Mouse (Mus musculus): Measurements from ENCODE around the gene Pcca. TPM values are rescaled to one million over a fixed set of nuclear protein-coding genes. Genes with fewer than 3 reads are reported as not detected.

The Pcca gene
- polyA plus RNA-seq, 1 experiment from 2014 or later, result 28.4 TPM

GRCm38 (mm10) chr14:122790111-122790510 is 256.0 kb downstream of the Pcca start:
- Histone ChIP-seq H3K4me1 (replicated peaks) (0 out of 2 replicates have a peak, but pooled peaks cover 3% of the 10 kb centered on the region), H3K4me2 (no peak overlapping the region), H3K4me3 (no peak overlapping the region), H3K9me3 (replicated peaks) (no peaks in the 10 kb centered on the region), H3K27ac (ENCODE audit: poor library complexity, severe bottlenecking) (no peak overlapping the region), H3K9ac (no peak overlapping the region), H3K36me3 (no peaks in the 10 kb centered on the region), H3K27me3 (replicated peaks) (no peaks in the 10 kb centered on the region)
- no peak for ATAC-seq (ENCODE audit: insufficient number of reproducible peaks, low FRiP score)
- 81% methylated on average over 7 of the region's 7 CpGs for WGBS

- H3K4me2 ChIP-seq, result no peak overlapping the region
- no peak overlapping the region for H3K9ac ChIP-seq
- H3K9me3 ChIP-seq (replicated peaks), result no peaks in the 10 kb centered on the region
- no peak for ATAC-seq (ENCODE audit: insufficient number of reproducible peaks, low FRiP score)
- H3K4me3 ChIP-seq, result no peak overlapping the region
- no peak overlapping the region for H3K27ac ChIP-seq (ENCODE audit: poor library complexity, severe bottlenecking)
- no peaks in the 10 kb centered on the region for H3K36me3 ChIP-seq
- H3K4me1 ChIP-seq (replicated peaks), result no peaks in the 10 kb centered on the region
- H3K27me3 ChIP-seq (replicated peaks), result no peaks in the 10 kb centered on the region
- 82% methylated on average over 4 of the region's 4 CpGs for WGBS
These were observed 259.2 kb downstream of the Pcca start for GRCm38 (mm10) chr14:122793368-122793767.

GRCm38 (mm10) chr14:122800296-122800695 is 266.2 kb downstream of the Pcca start:
- Histone ChIP-seq H3K9ac (no peak overlapping the region), H3K9me3 (replicated peaks) (no peaks in the 10 kb centered on the region), H3K4me1 (replicated peaks) (peaks cover 19% of the 10 kb centered on the region), H3K36me3 (no peaks in the 10 kb centered on the region), H3K27ac (ENCODE audit: poor library complexity, severe bottlenecking) (no peak overlapping the region), H3K4me2 (no peak overlapping the region), H3K4me3 (no peak overlapping the region), H3K27me3 (replicated peaks) (no peaks in the 10 kb centered on the region)
- WGBS, result 85% methylated on average over 4 of the region's 4 CpGs
- ATAC-seq (ENCODE audit: insufficient number of reproducible peaks, low FRiP score), result no peak

GRCm38 (mm10) chr14:122821002-122821401 is 286.9 kb downstream of the Pcca start:
- Histone ChIP-seq H3K9ac (no peak overlapping the region), H3K4me3 (no peak overlapping the region), H3K4me1 (replicated peaks) (no peaks in the 10 kb centered on the region), H3K9me3 (replicated peaks) (no peaks in the 10 kb centered on the region), H3K36me3 (no peaks in the 10 kb centered on the region), H3K27me3 (replicated peaks) (no peaks in the 10 kb centered on the region), H3K27ac (ENCODE audit: poor library complexity, severe bottlenecking) (no peak overlapping the region), H3K4me2 (no peak overlapping the region)
- no peak for ATAC-seq (ENCODE audit: insufficient number of reproducible peaks, low FRiP score)
- WGBS, result 90% methylated on average over 3 of the region's 3 CpGs

- H3K4me1 ChIP-seq (replicated peaks), result no peaks in the 10 kb centered on the region
- no peak for ATAC-seq (ENCODE audit: insufficient number of reproducible peaks, low FRiP score)
- H3K36me3 ChIP-seq, result no peaks in the 10 kb centered on the region
- WGBS, result 53% methylated on average over 2 of the region's 2 CpGs
- no peak overlapping the region for H3K4me3 ChIP-seq
- H3K4me2 ChIP-seq, result no peak overlapping the region
- no peak overlapping the region for H3K27ac ChIP-seq (ENCODE audit: poor library complexity, severe bottlenecking)
- no peak overlapping the region for H3K9ac ChIP-seq
- 0 out of 2 replicates have a peak, but pooled peaks cover 2% of the 10 kb centered on the region for H3K9me3 ChIP-seq (replicated peaks)
- no peaks in the 10 kb centered on the region for H3K27me3 ChIP-seq (replicated peaks)
These were observed 289.7 kb downstream of the Pcca start for GRCm38 (mm10) chr14:122823791-122824190.

- Histone ChIP-seq H3K4me1 (replicated peaks) (no peaks in the 10 kb centered on the region), H3K27me3 (replicated peaks) (no peaks in the 10 kb centered on the region), H3K36me3 (no peaks in the 10 kb centered on the region), H3K9me3 (replicated peaks) (0 out of 2 replicates have a peak, but pooled peaks cover 2% of the 10 kb centered on the region), H3K27ac (ENCODE audit: poor library complexity, severe bottlenecking) (no peak overlapping the region), H3K9ac (no peak overlapping the region), H3K4me3 (no peak overlapping the region), H3K4me2 (no peak overlapping the region)
- peak; percentile 42; the same call in 1 of the 2 replicates for ATAC-seq (ENCODE audit: insufficient number of reproducible peaks, low FRiP score)
- 84% methylated on average over 2 of the region's 2 CpGs for WGBS
These were observed 291.3 kb downstream of the Pcca start for GRCm38 (mm10) chr14:122825464-122825863.

- Histone ChIP-seq H3K9me3 (replicated peaks) (peaks cover 6% of the 10 kb centered on the region; the same call in 1 of the 2 replicates), H3K27ac (ENCODE audit: poor library complexity, severe bottlenecking) (no peak overlapping the region), H3K4me1 (replicated peaks) (no peaks in the 10 kb centered on the region), H3K36me3 (no peaks in the 10 kb centered on the region), H3K27me3 (replicated peaks) (no peaks in the 10 kb centered on the region), H3K4me2 (no peak overlapping the region), H3K9ac (no peak overlapping the region), H3K4me3 (no peak overlapping the region)
- no peak for ATAC-seq (ENCODE audit: insufficient number of reproducible peaks, low FRiP score)
- WGBS, result 86% methylated on average over 1 of the region's 1 CpGs
These were observed 296.3 kb downstream of the Pcca start for GRCm38 (mm10) chr14:122830433-122830832.

- no peak overlapping the region for H3K27ac ChIP-seq (ENCODE audit: poor library complexity, severe bottlenecking)
- no peak for ATAC-seq (ENCODE audit: insufficient number of reproducible peaks, low FRiP score)
- H3K4me2 ChIP-seq, result no peak overlapping the region
- no peak overlapping the region for H3K9ac ChIP-seq
- H3K4me3 ChIP-seq, result no peak overlapping the region
- H3K9me3 ChIP-seq (replicated peaks), result peaks cover 3% of the 10 kb centered on the region; the same call in 1 of the 2 replicates
- H3K4me1 ChIP-seq (replicated peaks), result no peaks in the 10 kb centered on the region
- no peaks in the 10 kb centered on the region for H3K36me3 ChIP-seq
- no peaks in the 10 kb centered on the region for H3K27me3 ChIP-seq (replicated peaks)
- 79% methylated on average over 3 of the region's 3 CpGs for WGBS
These were observed 299.5 kb downstream of the Pcca start for GRCm38 (mm10) chr14:122833666-122834065.

- Histone ChIP-seq H3K36me3 (no peaks in the 10 kb centered on the region), H3K9ac (no peak overlapping the region), H3K4me2 (no peak overlapping the region), H3K4me3 (no peak overlapping the region), H3K9me3 (replicated peaks) (peaks cover 3% of the 10 kb centered on the region; the same call in 1 of the 2 replicates), H3K27me3 (replicated peaks) (no peaks in the 10 kb centered on the region), H3K27ac (ENCODE audit: poor library complexity, severe bottlenecking) (no peak overlapping the region), H3K4me1 (replicated peaks) (no peaks in the 10 kb centered on the region)
- no peak for ATAC-seq (ENCODE audit: insufficient number of reproducible peaks, low FRiP score)
- 97% methylated on average over 1 of the region's 1 CpGs for WGBS
These were observed 300.6 kb downstream of the Pcca start for GRCm38 (mm10) chr14:122834753-122835152.

GRCm38 (mm10) chr14:122835487-122836190 is 301.5 kb downstream of the Pcca start:
- H3K36me3 ChIP-seq, result no peaks in the 10 kb centered on the region
- ATAC-seq (ENCODE audit: insufficient number of reproducible peaks, low FRiP score), result no peak
- no peak overlapping the region for H3K27ac ChIP-seq (ENCODE audit: poor library complexity, severe bottlenecking)
- no peak overlapping the region for H3K4me3 ChIP-seq
- no peak overlapping the region; the same call in 1 of the 2 replicates for H3K9ac ChIP-seq
- no peak overlapping the region for H3K4me2 ChIP-seq
- WGBS, result 65% methylated on average over 7 of the region's 7 CpGs
- H3K9me3 ChIP-seq (replicated peaks), result peaks cover 3% of the 10 kb centered on the region; the same call in 1 of the 2 replicates
- no peaks in the 10 kb centered on the region for H3K27me3 ChIP-seq (replicated peaks)
- no peaks in the 10 kb centered on the region for H3K4me1 ChIP-seq (replicated peaks)

- 53% methylated on average over 4 of the region's 4 CpGs for WGBS
- no peak for ATAC-seq (ENCODE audit: insufficient number of reproducible peaks, low FRiP score)
- Histone ChIP-seq H3K36me3 (no peaks in the 10 kb centered on the region), H3K9ac (no peak overlapping the region; the same call in 1 of the 2 replicates), H3K4me3 (no peak overlapping the region), H3K4me1 (replicated peaks) (no peaks in the 10 kb centered on the region), H3K9me3 (replicated peaks) (peaks cover 2% of the 10 kb centered on the region; the same call in 1 of the 2 replicates), H3K27me3 (replicated peaks) (no peaks in the 10 kb centered on the region), H3K4me2 (no peak overlapping the region), H3K27ac (ENCODE audit: poor library complexity, severe bottlenecking) (no peak overlapping the region)
These were observed 302.1 kb downstream of the Pcca start for GRCm38 (mm10) chr14:122836221-122836620.

GRCm38 (mm10) chr14:122837018-122837417 is 302.9 kb downstream of the Pcca start:
- H3K36me3 ChIP-seq, result no peaks in the 10 kb centered on the region
- H3K4me3 ChIP-seq, result no peak overlapping the region
- no peaks in the 10 kb centered on the region for H3K27me3 ChIP-seq (replicated peaks)
- 71% methylated on average over 2 of the region's 2 CpGs for WGBS
- no peak overlapping the region for H3K27ac ChIP-seq (ENCODE audit: poor library complexity, severe bottlenecking)
- no peak for ATAC-seq (ENCODE audit: insufficient number of reproducible peaks, low FRiP score)
- no peak overlapping the region for H3K4me2 ChIP-seq
- H3K4me1 ChIP-seq (replicated peaks), result no peaks in the 10 kb centered on the region
- H3K9me3 ChIP-seq (replicated peaks), result no peaks in the 10 kb centered on the region
- no peak overlapping the region for H3K9ac ChIP-seq

Data from heart, embryonic 12.5 days (tissue).